Mouse (Mus musculus) kidney, postnatal 0 days (tissue): ENCODE results near the gene Lmx1b. TPM values are rescaled to one million over a fixed set of nuclear protein-coding genes. Genes with fewer than 3 reads are reported as not detected.

Experiments
- ATAC-seq: fragments of 200-750 bp; cut with Nextera tagmentation; replicated peaks from 2 replicates; pipeline ENCODE4 v1.8.0; 2017; ENCODE audit warnings: low read depth, moderate number of reproducible peaks, moderate TSS enrichment, moderate library complexity; ENCODE audit not compliant: low FRiP score
- DNase-seq: peaks from one replicate; pipeline ENCODE4 v3.0.0-alpha.2; 2016; ENCODE audit warnings: low spot score
- H3K27ac ChIP-seq: fragments of 300-500 bp; sonication (generic); 2 replicates; pipeline ENCODE4 v1.5.1; 2014; ENCODE audit warnings: mild to moderate bottlenecking
- H3K27me3 ChIP-seq: fragments of 300-500 bp; sonication (generic); 2 replicates; pipeline ENCODE4 v1.6.1; 2014; ENCODE audit warnings: low read length, mixed read lengths; ENCODE audit not compliant: insufficient read depth
- H3K36me3 ChIP-seq: fragments of 300-500 bp; sonication (generic); 2 replicates; pipeline ENCODE4 v1.6.1; 2014; ENCODE audit warnings: low read length, mixed read lengths; ENCODE audit not compliant: insufficient read depth
- H3K4me1 ChIP-seq: fragments of 300-500 bp; sonication (generic); replicated peaks from 2 replicates; pipeline ENCODE4 v1.6.1; 2014; ENCODE audit warnings: antibody characterized with exemption, low read length, mixed read lengths; ENCODE audit not compliant: insufficient read depth
- H3K4me2 ChIP-seq: fragments of 300-500 bp; sonication (generic); 2 replicates; pipeline ENCODE4 v1.6.1; 2014; ENCODE audit warnings: mild to moderate bottlenecking, low read length, moderate library complexity, mixed read lengths
- H3K4me3 ChIP-seq: fragments of 300-500 bp; sonication (generic); replicated peaks from 2 replicates; pipeline ENCODE4 v1.5.1; 2014; ENCODE audit warnings: low read depth, low read length
- H3K9ac ChIP-seq: fragments of 300-500 bp; sonication (generic); 2 replicates; pipeline ENCODE4 v1.6.1; 2014; ENCODE audit warnings: low read depth, low read length
- H3K9me3 ChIP-seq: fragments of 300-500 bp; sonication (generic); replicated peaks from 2 replicates; pipeline ENCODE4 v1.6.1; 2016; ENCODE audit warnings: low read length, inconsistent platforms, mixed read lengths
- CTCF ChIP-seq: IDR thresholded peaks from 2 replicates; pipeline ENCODE4 v1.5.1; 2016; ENCODE audit warnings: antibody characterized with exemption, low read depth, mild to moderate bottlenecking, moderate library complexity
- WGBS: fragments of 180-500 bp; shearing (Covaris S2); extraction: QIAGEN DNeasy Blood & Tissue Kit; methylation state at CpG from one replicate; pipeline ENCODE4 v1.1.7; 2014; 5-methylcytosine and 5-hydroxymethylcytosine counted together
- polyA plus RNA-seq: library from polyadenylated mRNA; unstranded; fragments of >200 nt; fragmentation: Nextera tagmentation; extraction: Ambion mirVana; gene quantifications from 2 replicates; pipeline ENCODE4 v1.2.1, GENCODE M21; 2015

Lmx1b gene
- polyA plus RNA-seq, 1 experiment from 2014 or later, result 0.88 TPM

GRCm38 (mm10) chr2:33645538-33646282 lies 5.4 kb upstream of the Lmx1b start:
- ATAC-seq, result no peak
- 18% methylated on average over 15 of the region's 15 CpGs for WGBS

GRCm38 (mm10) chr2:33643721-33644713 lies 3.7 kb upstream of the Lmx1b start:
- H3K27me3 ChIP-seq, result peaks cover 60% of the 10 kb centered on the region
- ATAC-seq (no peak), DNase-seq (no peak)
- H3K9ac ChIP-seq, result no peak overlapping the region
- TF ChIP-seq CTCF, result no peak
- H3K4me2 ChIP-seq, result no peak overlapping the region
- no peaks in the 10 kb centered on the region for H3K36me3 ChIP-seq
- H3K27ac ChIP-seq, result no peak overlapping the region
- WGBS, result 34% methylated on average over 50 of the region's 50 CpGs
- H3K4me1 ChIP-seq, result peaks cover 20% of the 10 kb centered on the region; the same call in 1 of the 2 replicates
- no peak overlapping the region for H3K4me3 ChIP-seq
- no peaks in the 10 kb centered on the region for H3K9me3 ChIP-seq

More at GRCm38 (mm10) chr2:33645538-33646282, 5.4 kb upstream of the Lmx1b start:
- Histone ChIP-seq H3K36me3 (no peaks in the 10 kb centered on the region), H3K27ac (no peak overlapping the region), H3K4me1 (peaks cover 10% of the 10 kb centered on the region; the same call in 1 of the 2 replicates), H3K27me3 (peaks cover 45% of the 10 kb centered on the region), H3K9me3 (no peaks in the 10 kb centered on the region), H3K4me3 (no peak overlapping the region), H3K4me2 (no peak overlapping the region), H3K9ac (no peak overlapping the region)
- no peak for TF ChIP-seq CTCF
- DNase-seq, result no peak

- H3K27ac ChIP-seq, result no peak overlapping the region
- peaks cover 15% of the 10 kb centered on the region; the same call in 1 of the 2 replicates for H3K4me1 ChIP-seq
- DNase-seq, result peak; percentile 80
- WGBS, result 4% methylated on average over 42 of the region's 42 CpGs
- H3K4me2 ChIP-seq, result peak overlapping the region; percentile 48
- peak overlapping the region; percentile 16 for H3K4me3 ChIP-seq
- no peaks in the 10 kb centered on the region for H3K9me3 ChIP-seq
- H3K27me3 ChIP-seq, result peaks cover 71% of the 10 kb centered on the region
- no peaks in the 10 kb centered on the region for H3K36me3 ChIP-seq
- TF ChIP-seq CTCF, result peak; percentile 92
- no peak for ATAC-seq
- no peak overlapping the region for H3K9ac ChIP-seq
Measured at GRCm38 (mm10) chr2:33642650-33643458, 2.5 kb upstream of the Lmx1b start.

- H3K27me3 ChIP-seq, result peaks cover 79% of the 10 kb centered on the region
- H3K4me2 ChIP-seq, result peak overlapping the region; percentile 73
- peaks cover 15% of the 10 kb centered on the region; the same call in 1 of the 2 replicates for H3K4me1 ChIP-seq
- no peak overlapping the region for H3K9ac ChIP-seq
- TF ChIP-seq CTCF, result no peak
- no peaks in the 10 kb centered on the region for H3K36me3 ChIP-seq
- H3K4me3 ChIP-seq, result peak overlapping the region; percentile 16
- ATAC-seq (no peak), DNase-seq (no peak)
- no peak overlapping the region for H3K27ac ChIP-seq
- under 1% methylated on average over 41 of the region's 41 CpGs for WGBS
- H3K9me3 ChIP-seq, result no peaks in the 10 kb centered on the region
Measured at GRCm38 (mm10) chr2:33641859-33642571, 1.7 kb upstream of the Lmx1b start.

GRCm38 (mm10) chr2:33640978-33641858 lies 907 bp upstream of the Lmx1b start:
- H3K36me3 ChIP-seq, result no peaks in the 10 kb centered on the region
- 1% methylated on average over 46 of the region's 56 CpGs for WGBS
- no peaks in the 10 kb centered on the region for H3K9me3 ChIP-seq
- DNase-seq (peak; percentile 65), ATAC-seq (peak; percentile 44; the same call in 1 of the 2 replicates)
- peaks cover 82% of the 10 kb centered on the region for H3K27me3 ChIP-seq
- peak overlapping the region; percentile 47; the same call in 1 of the 2 replicates for H3K9ac ChIP-seq
- H3K4me3 ChIP-seq, result peak overlapping the region; percentile 42
- H3K27ac ChIP-seq, result no peak overlapping the region
- peak overlapping the region; percentile 73 for H3K4me2 ChIP-seq
- peaks cover 15% of the 10 kb centered on the region; the same call in 1 of the 2 replicates for H3K4me1 ChIP-seq
- TF ChIP-seq CTCF, result no peak
